Mouse (Mus musculus) neural tube, embryonic 15.5 days (tissue): ENCODE results near the gene Depdc1a. TPM values are rescaled to one million over a fixed set of nuclear protein-coding genes. Genes with fewer than 3 reads are reported as not detected.
"Not testable (repeated sequence)": the region's sequence is repeated elsewhere in the genome, so short reads cannot be mapped to it uniquely, and the experiment has no call there.

Source experiments
- ATAC-seq: fragments of 200-750 bp; cut with Nextera tagmentation; 2 replicates; pipeline ENCODE4 v1.8.0; 2017; ENCODE audit warnings: mild to moderate bottlenecking, moderate TSS enrichment, moderate library complexity; ENCODE audit not compliant: low FRiP score
- H3K27ac ChIP-seq: fragments of 300-500 bp; sonication (generic); replicated peaks from 2 replicates; pipeline ENCODE4 v1.5.1; 2015; ENCODE audit warnings: mild to moderate bottlenecking, inconsistent platforms
- H3K27me3 ChIP-seq: fragments of 300-500 bp; sonication (generic); replicated peaks from 2 replicates; pipeline ENCODE4 v1.6.1; 2015; ENCODE audit warnings: inconsistent platforms
- H3K36me3 ChIP-seq: fragments of 300-500 bp; sonication (generic); 2 replicates; pipeline ENCODE4 v1.6.1; 2015; ENCODE audit warnings: inconsistent platforms
- H3K4me1 ChIP-seq: fragments of 300-500 bp; sonication (generic); 2 replicates; pipeline ENCODE4 v1.6.1; 2015; ENCODE audit warnings: inconsistent platforms
- H3K4me2 ChIP-seq: fragments of 300-500 bp; sonication (generic); 2 replicates; pipeline ENCODE4 v1.6.1; 2015; ENCODE audit warnings: inconsistent platforms, mild to moderate bottlenecking, moderate library complexity
- H3K4me3 ChIP-seq: fragments of 300-500 bp; sonication (generic); replicated peaks from 2 replicates; pipeline ENCODE4 v1.5.1; 2015; ENCODE audit warnings: mild to moderate bottlenecking, inconsistent platforms
- H3K9ac ChIP-seq: fragments of 300-500 bp; sonication (generic); replicated peaks from 2 replicates; pipeline ENCODE4 v1.6.1; 2015; ENCODE audit warnings: mild to moderate bottlenecking, inconsistent platforms
- H3K9me3 ChIP-seq: fragments of 300-500 bp; sonication (generic); replicated peaks from 2 replicates; pipeline ENCODE4 v1.6.1; 2016; ENCODE audit warnings: inconsistent platforms
- WGBS: fragments of 180-500 bp; shearing (Covaris S2); methylation state at CpG from one replicate; pipeline ENCODE4 v1.1.7; 2015; ENCODE audit warnings: mixed read lengths; 5-methylcytosine and 5-hydroxymethylcytosine counted together
- polyA plus RNA-seq: library from polyadenylated mRNA; unstranded; fragments of >200 nt; fragmentation: Nextera tagmentation; extraction: Ambion mirVana; gene quantifications from 2 replicates; pipeline ENCODE4 v1.2.1, GENCODE M21; 2015

The Depdc1a gene
- polyA plus RNA-seq, result 3.4 and 8.8 TPM in 2 replicates

DNA sequence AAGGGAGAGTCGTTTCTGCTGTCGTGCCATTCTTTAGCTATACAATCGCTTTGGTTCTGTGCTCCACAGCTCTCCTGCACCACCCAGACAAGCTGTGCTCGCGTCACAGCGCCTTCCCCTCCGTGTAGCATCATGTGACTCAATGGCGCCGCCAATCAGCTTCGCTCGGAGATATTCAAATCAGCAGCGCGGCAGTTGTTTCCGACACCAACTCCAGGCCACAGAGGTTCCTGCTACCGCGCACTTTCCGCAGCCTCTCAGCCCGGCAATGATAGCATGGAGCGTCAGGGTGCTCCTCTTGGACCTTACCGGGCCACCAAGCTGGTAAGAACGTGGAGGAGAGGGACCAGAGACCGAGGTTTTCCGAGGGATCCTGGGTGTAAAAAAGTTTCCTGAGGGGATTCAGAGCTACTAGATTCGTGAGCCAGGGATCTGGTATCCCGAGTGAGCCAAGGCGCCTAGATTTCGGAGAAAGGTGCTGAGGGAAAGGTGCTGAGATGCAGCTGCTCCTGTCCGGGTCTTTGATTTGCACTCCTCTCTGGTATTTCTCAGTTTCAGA lies at the start of gene Depdc1a:
Gene Depdc1a, plus strand, starts transcription at position 191 of the 559 bp plus-strand sequence.
- Histone ChIP-seq H3K9me3 (no peaks in the 10 kb centered on the region), H3K36me3 (no peaks in the 10 kb centered on the region), H3K4me2 (peak within 1 kb of the TSS; percentile 72), H3K4me3 (peak within 1 kb of the TSS; percentile 59), H3K4me1 (peaks cover 5% of the 10 kb centered on the region), H3K27me3 (no peaks in the 10 kb centered on the region), H3K27ac (peak within 1 kb of the TSS; percentile 61; the same call in 1 of the 2 replicates), H3K9ac (peak within 1 kb of the TSS; percentile 64)
- under 1% methylated on average over 28 of the region's 28 CpGs for WGBS
- peak; percentile 100 for ATAC-seq

DNA sequence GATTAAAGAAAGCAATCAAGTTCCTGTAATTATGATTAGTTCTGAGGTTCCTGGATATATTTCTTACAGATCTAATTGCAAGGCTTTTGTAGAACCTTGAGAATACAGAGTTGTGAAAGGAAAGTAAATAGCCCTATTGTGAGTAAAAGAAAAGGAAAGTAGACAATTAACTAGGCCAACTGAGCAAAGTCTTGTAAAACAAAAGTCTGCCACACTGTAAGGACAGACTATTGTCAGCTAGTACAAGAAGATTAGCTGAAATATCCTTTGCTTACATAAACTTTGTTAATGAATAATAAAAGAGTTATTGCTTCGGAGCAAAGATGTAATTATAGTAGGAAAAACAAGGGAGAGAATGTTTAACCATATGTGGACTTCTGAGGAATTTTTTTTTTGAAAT lies 25.2 kb upstream of the Depdc1a start:
- no peak overlapping the region for H3K27ac ChIP-seq
- no peaks in the 10 kb centered on the region for H3K27me3 ChIP-seq
- H3K9me3 ChIP-seq, result no peaks in the 10 kb centered on the region
- WGBS, result 55% methylated on average over 1 of the region's 1 CpGs
- no peak for ATAC-seq
- H3K4me2 ChIP-seq, result no peak overlapping the region
- H3K4me3 ChIP-seq, result no peak overlapping the region
- no peaks in the 10 kb centered on the region for H3K36me3 ChIP-seq
- H3K9ac ChIP-seq, result no peak overlapping the region
- H3K4me1 ChIP-seq, result no peaks in the 10 kb centered on the region

DNA sequence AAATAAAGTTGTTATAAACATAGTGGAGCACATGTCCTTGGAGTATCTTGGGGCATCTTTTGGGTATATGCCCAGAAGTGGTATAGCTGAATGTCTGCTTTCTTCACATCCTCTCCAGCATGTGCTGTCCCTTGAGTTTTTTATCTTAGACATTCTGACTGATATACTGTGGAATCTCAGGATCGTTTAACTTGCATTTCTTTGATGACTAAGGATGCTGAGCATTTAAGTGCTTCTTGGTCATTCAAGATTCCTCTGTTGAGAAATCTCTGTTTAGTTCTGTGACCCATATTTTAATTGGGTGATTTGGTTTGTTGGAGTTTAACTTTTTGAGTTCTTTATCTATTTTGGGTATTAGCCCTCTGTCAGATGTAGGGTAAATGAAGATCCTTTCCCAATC lies 19.8 kb upstream of the Depdc1a start:
- Histone ChIP-seq H3K27ac (no peak overlapping the region), H3K4me3 (no peak overlapping the region), H3K27me3 (no peaks in the 10 kb centered on the region), H3K4me1 (no peaks in the 10 kb centered on the region), H3K9ac (no peak overlapping the region), H3K9me3 (no peaks in the 10 kb centered on the region), H3K36me3 (no peaks in the 10 kb centered on the region), H3K4me2 (no peak overlapping the region)
- no peak for ATAC-seq
- 78% methylated on average over 1 of the region's 1 CpGs for WGBS

DNA sequence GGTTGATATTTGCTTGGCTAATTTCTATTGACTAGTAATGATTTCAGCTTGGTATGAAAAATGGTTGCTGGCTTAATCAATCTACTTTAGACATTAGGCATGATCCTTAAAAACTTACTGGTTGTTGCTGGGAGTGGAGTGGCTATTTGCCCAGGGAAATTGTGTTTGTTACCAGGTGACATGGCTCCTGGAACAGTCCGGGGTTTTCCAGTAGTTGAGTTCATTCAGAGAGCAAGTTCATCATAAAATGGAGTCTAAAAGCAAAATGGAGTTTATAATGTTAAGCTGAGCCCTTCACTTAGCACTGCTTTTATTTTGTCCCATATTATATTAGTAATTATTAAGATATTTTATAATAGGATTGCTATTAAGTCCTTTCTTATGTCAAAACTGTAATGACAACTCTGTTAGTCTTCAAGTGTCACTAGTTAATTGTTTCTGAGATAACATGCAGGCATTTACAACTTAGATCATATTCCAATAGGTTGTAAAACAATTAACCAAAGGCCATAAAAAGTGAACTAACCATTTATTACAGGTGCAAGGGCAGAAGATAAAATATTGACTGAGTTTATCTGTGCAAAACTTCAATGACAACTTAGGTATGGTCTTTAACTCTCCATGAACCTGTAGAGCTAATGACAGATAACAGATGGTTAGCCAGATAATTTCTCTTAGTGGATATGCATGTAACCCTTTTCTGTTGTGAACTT lies 17.8 kb upstream of the Depdc1a start:
- no peak overlapping the region for H3K9ac ChIP-seq
- no peaks in the 10 kb centered on the region for H3K36me3 ChIP-seq
- H3K27ac ChIP-seq, result no peak overlapping the region
- H3K9me3 ChIP-seq, result no peaks in the 10 kb centered on the region
- WGBS, result 97% methylated on average over 1 of the region's 1 CpGs
- H3K4me3 ChIP-seq, result no peak overlapping the region
- no peak for ATAC-seq
- H3K4me2 ChIP-seq, result no peak overlapping the region
- no peaks in the 10 kb centered on the region for H3K27me3 ChIP-seq
- no peaks in the 10 kb centered on the region for H3K4me1 ChIP-seq

DNA sequence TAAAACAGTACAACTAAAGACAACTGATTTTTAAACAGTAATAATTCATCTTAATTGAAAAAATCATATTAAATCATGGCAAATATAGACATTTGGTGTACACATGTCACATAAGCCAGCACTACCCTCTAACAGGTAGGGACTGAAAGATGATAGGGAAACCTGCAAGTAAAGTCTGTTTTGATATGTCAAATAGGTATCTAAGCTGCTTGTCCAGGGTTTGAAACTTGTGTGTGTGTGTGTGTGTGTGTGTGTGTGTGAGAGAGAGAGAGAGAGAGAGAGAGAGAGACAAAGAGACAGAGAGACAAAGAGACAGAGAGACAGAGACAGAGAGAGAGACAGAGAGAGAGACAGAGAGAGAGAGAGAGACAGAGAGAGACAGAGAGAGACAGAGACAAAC lies 524 bp upstream of the Depdc1a start:
- H3K36me3 ChIP-seq, H3K9me3 ChIP-seq, H3K27me3 ChIP-seq, H3K4me1 ChIP-seq: not testable (repeated sequence)
- peak; percentile 58; the same call in 1 of the 2 replicates for ATAC-seq
- peak overlapping the region; percentile 61; the same call in 1 of the 2 replicates for H3K27ac ChIP-seq
- H3K4me2 ChIP-seq, result peak overlapping the region; percentile 72
- H3K4me3 ChIP-seq, result peak overlapping the region; percentile 59
- H3K9ac ChIP-seq, result peak overlapping the region; percentile 64

DNA sequence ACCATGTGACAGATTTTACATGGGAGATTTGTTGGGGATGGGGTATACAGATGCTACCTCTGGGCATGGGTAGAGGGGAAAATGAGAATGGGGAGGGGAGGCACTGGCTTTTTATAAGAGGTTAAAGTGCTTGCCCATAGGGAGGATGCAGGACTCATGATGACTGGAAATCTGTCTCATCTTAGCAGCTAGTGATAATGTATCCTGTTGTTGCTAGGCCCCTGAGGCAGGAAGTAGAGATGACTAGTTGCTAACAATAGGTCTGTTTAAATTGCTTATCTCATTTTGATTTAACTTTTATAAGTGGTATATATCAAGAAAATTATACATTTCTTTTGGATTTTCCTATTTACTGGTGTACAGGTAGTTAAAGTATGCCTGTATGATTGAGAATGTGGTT lies 13.7 kb downstream of the Depdc1a start:
- no peaks in the 10 kb centered on the region for H3K4me1 ChIP-seq
- H3K4me3 ChIP-seq, result no peak overlapping the region
- no peak overlapping the region for H3K27ac ChIP-seq
- no peaks in the 10 kb centered on the region for H3K27me3 ChIP-seq
- H3K9me3 ChIP-seq, result no peaks in the 10 kb centered on the region
- H3K36me3 ChIP-seq, result no peaks in the 10 kb centered on the region
- no peak for ATAC-seq
- H3K4me2 ChIP-seq, result no peak overlapping the region
- H3K9ac ChIP-seq, result no peak overlapping the region

DNA sequence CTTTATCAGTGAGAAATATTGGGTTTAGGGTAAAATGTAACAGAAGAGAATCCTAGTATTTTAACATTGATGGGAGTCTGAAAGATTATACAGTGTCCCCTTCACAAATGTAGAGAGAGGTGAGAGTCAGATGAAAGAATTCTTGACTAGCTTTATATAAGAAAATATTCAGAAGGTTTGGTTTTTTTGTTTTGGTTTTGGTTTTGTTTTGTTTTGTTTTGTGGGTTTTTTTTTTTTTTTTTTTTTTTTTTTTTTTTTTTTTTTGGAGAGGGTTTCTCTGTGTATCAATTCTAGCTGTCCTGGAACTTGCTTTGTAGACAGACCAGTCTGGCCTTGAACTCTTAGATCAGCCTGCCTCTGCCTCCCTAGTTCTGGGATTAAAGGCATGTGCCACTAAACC lies 33.3 kb downstream of the Depdc1a start:
- H3K4me1 ChIP-seq, result no peaks in the 10 kb centered on the region
- ATAC-seq, result no peak
- H3K4me2 ChIP-seq, result no peak overlapping the region
- H3K27ac ChIP-seq, result no peak overlapping the region
- H3K9ac ChIP-seq, result no peak overlapping the region
- H3K27me3 ChIP-seq, result no peaks in the 10 kb centered on the region
- H3K4me3 ChIP-seq, result no peak overlapping the region
- no peaks in the 10 kb centered on the region for H3K9me3 ChIP-seq
- H3K36me3 ChIP-seq, result no peaks in the 10 kb centered on the region

DNA sequence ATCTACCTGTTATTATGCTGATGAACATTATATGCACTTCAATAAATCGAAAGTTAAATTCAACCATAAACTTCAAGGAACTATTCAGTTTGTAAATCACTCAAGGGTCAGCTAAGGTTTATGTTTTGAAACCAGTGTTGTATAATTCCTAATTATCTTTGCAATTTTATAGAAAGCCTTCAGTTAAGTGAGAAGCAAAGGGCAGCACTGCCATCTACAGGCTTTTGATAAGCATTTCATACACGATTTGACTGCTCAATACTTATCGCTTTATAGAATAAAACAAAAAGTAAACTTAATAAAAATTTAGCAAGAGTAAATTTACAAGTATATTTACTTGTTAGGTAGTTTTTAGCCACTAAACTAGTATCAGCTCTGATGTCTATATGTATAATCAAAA lies 53.1 kb downstream of the Depdc1a start:
- H3K36me3 ChIP-seq, result no peaks in the 10 kb centered on the region
- H3K4me3 ChIP-seq, result no peak overlapping the region
- ATAC-seq, result no peak
- no peaks in the 10 kb centered on the region for H3K9me3 ChIP-seq
- no peak overlapping the region for H3K4me2 ChIP-seq
- H3K27ac ChIP-seq, result no peak overlapping the region
- no peak overlapping the region for H3K9ac ChIP-seq
- no peaks in the 10 kb centered on the region for H3K27me3 ChIP-seq
- no peaks in the 10 kb centered on the region for H3K4me1 ChIP-seq
- 70% methylated on average over 3 of the region's 3 CpGs for WGBS

DNA sequence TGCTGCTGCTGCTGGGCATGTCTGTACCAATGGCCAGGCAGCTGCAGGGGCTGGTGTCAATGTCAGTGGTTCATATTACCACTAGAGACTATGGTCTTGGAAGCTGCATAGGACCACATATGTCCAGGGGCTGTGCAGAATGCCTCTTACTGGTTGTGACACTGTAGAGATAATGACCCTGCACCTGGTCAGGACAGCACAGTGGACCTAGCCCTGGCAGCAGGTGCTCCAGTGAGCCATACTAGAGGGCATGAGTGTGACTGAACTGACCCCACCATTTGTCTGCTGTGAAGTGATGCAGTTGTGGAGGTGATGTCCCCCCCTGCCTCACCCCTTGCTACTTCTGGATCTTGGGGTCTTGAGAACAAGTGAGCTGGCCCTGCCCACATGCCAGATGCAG lies 55.0 kb downstream of the Depdc1a start:
- no peak overlapping the region for H3K4me3 ChIP-seq
- H3K9me3 ChIP-seq, result no peaks in the 10 kb centered on the region
- no peaks in the 10 kb centered on the region for H3K27me3 ChIP-seq
- H3K4me2 ChIP-seq, result no peak overlapping the region
- no peaks in the 10 kb centered on the region for H3K4me1 ChIP-seq
- no peak; the same call in 1 of the 2 replicates for ATAC-seq
- H3K36me3 ChIP-seq, result no peaks in the 10 kb centered on the region
- no peak overlapping the region for H3K27ac ChIP-seq
- H3K9ac ChIP-seq, result no peak overlapping the region

Other genes starting within 250 kb of the Depdc1a start
- gene Rpe65, start 103.7 kb downstream of the Depdc1a start, polyA plus RNA-seq, result not detected in 2 replicates